In the genomic region with DNA sequence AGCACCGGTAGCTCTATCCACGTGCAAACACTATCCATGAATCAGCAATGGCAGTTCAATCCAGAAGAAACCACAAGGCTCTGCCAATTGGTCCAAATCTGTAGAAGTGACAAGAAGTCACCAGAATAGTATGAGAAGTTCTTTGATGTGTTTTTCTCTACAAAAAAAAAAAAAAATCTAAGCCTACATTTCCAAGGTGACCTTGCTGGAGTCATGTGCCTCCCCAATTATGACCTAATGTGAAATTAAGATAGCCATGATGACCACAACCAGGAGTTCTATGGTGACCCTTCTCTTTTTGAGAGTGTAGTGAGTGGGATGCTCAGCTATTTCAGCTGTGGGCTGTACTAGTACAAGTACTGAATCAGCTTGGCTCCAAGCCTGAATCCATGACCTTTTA, we compare ENCODE assay signal across 11 mouse cellular contexts.
"Had no signal": no experiment of that assay in that cellular context is flagged by ENCODE, and none has a peak within 500 bp of the region (broad histone marks: within the 10 kb centered on the region; RNA-seq: fewer than 3 reads in every experiment).

A gene (minus strand): TSS at position 101 of the 400 bp plus-strand sequence.

- H3K9me3 ChIP-seq: limb, embryonic 10.5 days; liver, embryonic 12.5 days; neural tube, embryonic 12.5 days had no signal

- H3K27ac ChIP-seq: kidney, postnatal 0 days; layer of hippocampus, adult 2 months; left cerebral cortex, adult 2 months; limb, embryonic 10.5 days; liver, embryonic 12.5 days; neural tube, embryonic 12.5 days had no signal

- H3K9ac ChIP-seq: liver, embryonic 12.5 days; lung, embryonic 14.5 days; neural tube, embryonic 12.5 days had no signal

- H3K36me3 ChIP-seq: limb, embryonic 10.5 days; liver, embryonic 12.5 days; neural tube, embryonic 12.5 days had no signal

- DNase-seq: kidney, adult 11 months; kidney, adult 9 months; lung, embryonic 14.5 days; right cerebral cortex, postnatal 14 days; thymus, postnatal 36 days had no signal

- H3K4me2 ChIP-seq: liver, embryonic 12.5 days; lung, embryonic 14.5 days; neural tube, embryonic 12.5 days had no signal

- H3K4me3 ChIP-seq: layer of hippocampus, adult 2 months; left cerebral cortex, adult 2 months; limb, embryonic 10.5 days; liver, embryonic 12.5 days; neural tube, embryonic 12.5 days had no signal

- ATAC-seq: liver, embryonic 12.5 days had no signal
